Mouse (Mus musculus) thymus, adult 2 months (tissue): ENCODE data around the gene Acap1.

Source experiments
- CTCF ChIP-seq: fragments of 200-500 bp; IDR thresholded peaks from 2 replicates; pipeline ENCODE4 v1.5.1; 2012; ENCODE audit warnings: mild to moderate bottlenecking, control low read depth, low read length, moderate library complexity, borderline replicate concordance; ENCODE audit not compliant: control insufficient read depth, poor library complexity, insufficient read depth; ENCODE audit errors: extremely low read depth
- POLR2A ChIP-seq: fragments of 200-500 bp; IDR thresholded peaks from 2 replicates; pipeline ENCODE4 v1.6.1; 2012; ENCODE audit warnings: mild to moderate bottlenecking, low read length, control low read depth, moderate library complexity; ENCODE audit not compliant: control insufficient read depth, poor library complexity, insufficient read depth; ENCODE audit errors: extremely low read depth

GRCm38 (mm10) chr11:69900471-69901405 is 5.4 kb upstream of the Acap1 start, which contains the start of the genes 2810408A11Rik and Neurl4:
- TF ChIP-seq POLR2A (peak; percentile 95), CTCF (0 out of 2 replicates have a peak, but pooled peaks have one; percentile 49)
